Mouse (Mus musculus): Measurements from ENCODE around the gene Pced1b.

DNA sequence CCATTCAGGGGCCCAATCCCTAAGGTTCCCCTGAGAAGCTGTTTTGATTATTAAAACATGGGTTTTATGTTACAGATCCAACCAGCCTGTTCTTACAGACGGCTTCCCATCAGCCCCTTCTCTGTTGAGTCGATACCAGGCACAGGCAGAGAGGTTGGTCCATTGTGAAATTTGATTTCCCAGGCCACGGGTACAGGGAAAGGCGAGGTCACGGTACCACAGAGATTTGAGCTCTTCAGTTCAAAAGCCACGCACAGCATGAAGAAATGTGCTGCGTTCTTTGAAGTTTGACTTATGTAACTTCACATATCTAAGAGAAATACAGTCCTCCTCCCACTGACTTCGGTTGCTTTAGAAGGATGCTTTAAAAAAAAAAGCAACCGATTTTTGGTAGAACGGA, 39.8 kb downstream of the Pced1b start:
- TF ChIP-seq CTCF (IDR thresholded peaks at IDR 0.05; ENCODE audit: control insufficient read depth, insufficient read depth, insufficient replicate concordance, low read depth, low read length): no peak
- no peak for TF ChIP-seq POLR2A (IDR thresholded peaks at IDR 0.05; ENCODE audit: control insufficient read depth, low read depth, low read length)

Measured in testis, adult 2 months (tissue).